Mouse (Mus musculus) monocyte, adult 59 days (primary cell): ENCODE measurements around the gene Krit1. TPM values are rescaled to one million over a fixed set of nuclear protein-coding genes. Genes with fewer than 3 reads are reported as not detected.

ENCODE experiments used
- total RNA-seq, 2 experiments: library from RNA; stranded (reverse); gene quantifications; one replicate each; pipeline ENCODE4 v1.2.4; 2023

Gene Krit1
- total RNA-seq: 10 to 100 TPM; 50.7 to 54.4 TPM

GRCm38 (mm10) chr5:3802433-3803291 lies at the start of gene Krit1, which contains the start of gene Ankib1:
TSS of gene Krit1 (plus strand) at chr5:3803184.
TSS of gene Ankib1 (minus strand) at chr5:3802925.

GRCm38 (mm10) chr5:3845026-3845425 lies 42.0 kb downstream of the Krit1 start, which contains the start of gene Lrrd1:
TSS of gene Lrrd1 (plus strand) at chr5:3845173.

GRCm38 (mm10) chr5:3893459-3894293 lies 90.7 kb downstream of the Krit1 start, which contains the start of gene Mterf1a:
TSS of gene Mterf1a (minus strand) at chr5:3893933.

Other genes starting within 250 kb of the Krit1 start
- gene 1700109H08Rik, start 231.6 kb upstream of the Krit1 start, total RNA-seq: 10 to 100 TPM; 12.6 to 12.8 TPM
- gene Pex1, start 207.1 kb upstream of the Krit1 start, total RNA-seq: 10 to 100 TPM; 17.5 to 20.7 TPM
- 10 to 100 TPM; 21.6 to 24.3 TPM for gene Rbm48, start 206.6 kb upstream of the Krit1 start, total RNA-seq
- gene Tmbim7, start 152.0 kb upstream of the Krit1 start, total RNA-seq: not detected
- 10 to 100 TPM; 50.2 to 60.1 TPM for gene Gatad1, start 146.0 kb upstream of the Krit1 start, total RNA-seq
- gene Ankib1, start 259 bp upstream of the Krit1 start, total RNA-seq: 10 to 100 TPM; 38.8 to 45.2 TPM
- not detected for gene Lrrd1, start 42.0 kb downstream of the Krit1 start, total RNA-seq
- gene Mterf1a, start 90.7 kb downstream of the Krit1 start, total RNA-seq: 1 to 10 TPM; 5.5 to 6.0 TPM
- 10 to 100 TPM; 64.5 to 70.7 TPM for gene Akap9, start 124.9 kb downstream of the Krit1 start, total RNA-seq